Mouse (Mus musculus): ENCODE results near the gene Col5a1.

Gene Col5a1

GRCm38 (mm10) chr2:27962406-27962805, 76.2 kb downstream of the Col5a1 start:
- DNase-seq (ENCODE audit: low spot score in 2 of 2) = no peak

- DNase-seq (ENCODE audit: low spot score in 2 of 2) = peak in 1 of 2 experiments; percentile 22
Observed at GRCm38 (mm10) chr2:27969158-27969557, 82.9 kb downstream of the Col5a1 start.

- peak; percentile 10 to 50 for DNase-seq (ENCODE audit: low spot score in 2 of 2)
Observed at GRCm38 (mm10) chr2:27973840-27974239, 87.6 kb downstream of the Col5a1 start.

GRCm38 (mm10) chr2:27975786-27976185, 89.6 kb downstream of the Col5a1 start:
- peak; percentile 10 to 29 for DNase-seq (ENCODE audit: low spot score in 2 of 2)

GRCm38 (mm10) chr2:27976512-27976911, 90.3 kb downstream of the Col5a1 start:
- no peak for DNase-seq (ENCODE audit: low spot score in 2 of 2)

GRCm38 (mm10) chr2:27981066-27981465, 94.8 kb downstream of the Col5a1 start:
- no peak for DNase-seq (ENCODE audit: low spot score in 2 of 2)

- no peak for DNase-seq (ENCODE audit: low spot score in 2 of 2)
Observed at GRCm38 (mm10) chr2:27981621-27982535, 95.7 kb downstream of the Col5a1 start.

- no peak for DNase-seq (ENCODE audit: low spot score in 2 of 2)
Observed at GRCm38 (mm10) chr2:27983093-27983492, 96.9 kb downstream of the Col5a1 start.

GRCm38 (mm10) chr2:27983884-27984283, 97.7 kb downstream of the Col5a1 start:
- DNase-seq (ENCODE audit: low spot score in 2 of 2) = peak; percentile 8 to 14

GRCm38 (mm10) chr2:27986751-27987150, 100.5 kb downstream of the Col5a1 start:
- no peak for DNase-seq (ENCODE audit: low spot score in 2 of 2)

- peak; percentile 16 to 28 for DNase-seq (ENCODE audit: low spot score in 2 of 2)
Observed at GRCm38 (mm10) chr2:27990430-27991211, 104.4 kb downstream of the Col5a1 start.

GRCm38 (mm10) chr2:27993416-27993815, 107.2 kb downstream of the Col5a1 start:
- DNase-seq (ENCODE audit: low spot score in 2 of 2) = no peak

- DNase-seq (ENCODE audit: low spot score in 2 of 2) = no peak
Observed at GRCm38 (mm10) chr2:27999996-28000583, 113.9 kb downstream of the Col5a1 start.

GRCm38 (mm10) chr2:28000660-28001059, 114.4 kb downstream of the Col5a1 start:
- DNase-seq (ENCODE audit: low spot score in 2 of 2) = no peak

- no peak for DNase-seq (ENCODE audit: low spot score in 2 of 2)
Observed at GRCm38 (mm10) chr2:28001206-28001605, 115.0 kb downstream of the Col5a1 start.

- DNase-seq (ENCODE audit: low spot score in 2 of 2) = no peak
Observed at GRCm38 (mm10) chr2:28005187-28005586, 119.0 kb downstream of the Col5a1 start.

GRCm38 (mm10) chr2:28008261-28008660, 122.0 kb downstream of the Col5a1 start:
- no peak for DNase-seq (ENCODE audit: low spot score in 2 of 2)

GRCm38 (mm10) chr2:28012367-28012766, 126.1 kb downstream of the Col5a1 start:
- DNase-seq (ENCODE audit: low spot score in 2 of 2) = no peak

GRCm38 (mm10) chr2:28014778-28015177, 128.6 kb downstream of the Col5a1 start:
- no peak for DNase-seq (ENCODE audit: low spot score in 2 of 2)

GRCm38 (mm10) chr2:28024416-28024815, 138.2 kb downstream of the Col5a1 start:
- DNase-seq (ENCODE audit: low spot score in 2 of 2) = no peak

GRCm38 (mm10) chr2:28025776-28026175, 139.6 kb downstream of the Col5a1 start:
- DNase-seq (ENCODE audit: low spot score in 2 of 2) = no peak

GRCm38 (mm10) chr2:28031860-28032259, 145.6 kb downstream of the Col5a1 start:
- DNase-seq (ENCODE audit: low spot score in 2 of 2) = no peak

Measured in right cerebral cortex, postnatal 36 days (tissue).